Mouse (Mus musculus): ENCODE measurements around the gene Cacna1c.

Gene Cacna1c

DNA sequence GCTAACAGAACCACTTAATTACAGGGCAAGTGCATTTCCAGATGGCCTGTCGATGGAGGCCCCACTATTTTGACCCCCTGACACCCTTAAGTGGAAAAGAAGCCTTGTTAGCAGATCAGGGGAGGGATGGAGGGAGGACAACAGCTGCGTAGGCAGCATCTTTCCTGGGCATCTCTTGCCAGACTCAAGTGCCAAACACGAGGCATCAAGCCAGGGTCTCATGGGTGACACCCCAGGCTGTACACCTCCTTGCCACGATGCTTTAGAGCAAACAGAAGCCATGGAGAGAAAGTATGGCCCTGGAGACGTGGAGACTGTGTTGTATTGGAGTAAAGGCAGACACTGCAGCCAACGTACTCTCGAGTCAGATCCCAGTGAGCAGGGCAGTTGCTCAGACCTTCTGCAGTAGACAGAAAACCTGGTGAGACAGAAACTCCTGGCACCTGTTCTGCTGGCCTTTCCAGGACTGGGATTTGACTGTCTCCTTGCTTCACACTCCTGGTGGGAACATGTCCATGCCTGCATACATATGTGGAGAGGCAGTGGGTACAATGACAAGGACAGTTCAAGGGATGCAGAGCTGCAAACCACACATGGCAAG lies 325.9 kb downstream of the Cacna1c start:
- no peaks in the 10 kb centered on the region for H3K36me3 ChIP-seq (ENCODE audit: insufficient read depth, low read length)
- 0 out of 2 replicates have a peak, but pooled peaks cover 3% of the 10 kb centered on the region for H3K9me3 ChIP-seq (ENCODE audit: low read length)
- no peaks in the 10 kb centered on the region for H3K27me3 ChIP-seq (ENCODE audit: insufficient read depth, low read length)
- TF ChIP-seq NANOG (IDR thresholded peaks at IDR 0.05; ENCODE audit: borderline replicate concordance, low read length) (no peak), CTCF (conservative IDR thresholded peaks at IDR 0.05; ENCODE audit: low read length) (no peak), POU5F1 (IDR thresholded peaks at IDR 0.05; ENCODE audit: borderline replicate concordance, low read length) (no peak)
- no peaks in the 10 kb centered on the region for H3K4me1 ChIP-seq (replicated peaks; ENCODE audit: low read depth, low read length)
- H3K4me3 ChIP-seq (replicated peaks; ENCODE audit: low read length): no peak overlapping the region

DNA sequence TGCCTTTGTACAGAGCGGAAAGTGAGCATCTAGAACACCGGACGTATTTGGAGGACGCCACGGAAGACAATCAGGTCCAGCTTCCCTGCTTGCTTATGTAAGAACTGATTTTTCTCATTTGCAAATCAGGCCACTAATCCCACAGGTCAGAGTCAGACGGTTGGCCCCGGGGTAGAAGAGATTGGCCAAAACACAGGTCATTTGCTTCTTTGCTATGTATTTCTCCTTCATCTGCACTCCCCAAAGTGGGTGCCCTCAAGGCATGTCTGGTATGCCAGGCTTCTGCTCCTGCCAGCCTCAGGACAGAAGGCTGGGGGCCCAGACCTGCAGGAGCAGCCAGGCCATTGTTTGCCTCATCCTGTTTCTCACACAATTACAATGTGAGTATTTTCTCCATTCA lies 328.8 kb downstream of the Cacna1c start:
- Histone ChIP-seq H3K36me3 (ENCODE audit: insufficient read depth, low read length) (no peaks in the 10 kb centered on the region), H3K4me3 (replicated peaks; ENCODE audit: low read length) (no peak overlapping the region), H3K9me3 (ENCODE audit: low read length) (peaks cover 19% of the 10 kb centered on the region), H3K27me3 (ENCODE audit: insufficient read depth, low read length) (no peaks in the 10 kb centered on the region), H3K4me1 (replicated peaks; ENCODE audit: low read depth, low read length) (no peaks in the 10 kb centered on the region)
- no peak for TF ChIP-seq NANOG (IDR thresholded peaks at IDR 0.05; ENCODE audit: borderline replicate concordance, low read length)
- TF ChIP-seq CTCF (conservative IDR thresholded peaks at IDR 0.05; ENCODE audit: low read length): no peak
- no peak for TF ChIP-seq POU5F1 (IDR thresholded peaks at IDR 0.05; ENCODE audit: borderline replicate concordance, low read length)

DNA sequence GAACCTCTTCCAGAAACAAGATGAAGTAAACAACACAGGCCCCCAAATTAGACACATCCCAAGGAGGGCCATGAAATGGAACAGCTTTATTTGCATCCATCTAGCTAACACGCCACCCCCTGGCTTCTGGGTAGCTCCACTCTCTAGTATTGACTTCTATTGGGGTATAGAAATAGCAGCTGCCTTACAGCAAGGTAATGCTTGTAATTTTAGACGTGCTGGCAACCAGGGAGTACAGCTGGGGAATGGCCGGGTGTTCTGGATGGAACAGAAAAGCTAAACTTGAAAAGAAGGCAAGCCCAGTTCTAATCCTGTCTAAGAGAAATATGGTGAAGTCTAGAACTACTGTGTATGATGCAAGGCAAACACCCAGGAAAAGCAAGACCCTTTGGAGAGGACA lies 329.3 kb downstream of the Cacna1c start:
- Histone ChIP-seq H3K36me3 (ENCODE audit: insufficient read depth, low read length) (no peaks in the 10 kb centered on the region), H3K27me3 (ENCODE audit: insufficient read depth, low read length) (no peaks in the 10 kb centered on the region), H3K4me1 (replicated peaks; ENCODE audit: low read depth, low read length) (0 out of 2 replicates have a peak, but pooled peaks cover 3% of the 10 kb centered on the region), H3K9me3 (ENCODE audit: low read length) (peaks cover 24% of the 10 kb centered on the region), H3K4me3 (replicated peaks; ENCODE audit: low read length) (no peak overlapping the region)
- TF ChIP-seq CTCF (conservative IDR thresholded peaks at IDR 0.05; ENCODE audit: low read length): no peak
- TF ChIP-seq NANOG (IDR thresholded peaks at IDR 0.05; ENCODE audit: borderline replicate concordance, low read length): no peak
- TF ChIP-seq POU5F1 (IDR thresholded peaks at IDR 0.05; ENCODE audit: borderline replicate concordance, low read length): no peak

DNA sequence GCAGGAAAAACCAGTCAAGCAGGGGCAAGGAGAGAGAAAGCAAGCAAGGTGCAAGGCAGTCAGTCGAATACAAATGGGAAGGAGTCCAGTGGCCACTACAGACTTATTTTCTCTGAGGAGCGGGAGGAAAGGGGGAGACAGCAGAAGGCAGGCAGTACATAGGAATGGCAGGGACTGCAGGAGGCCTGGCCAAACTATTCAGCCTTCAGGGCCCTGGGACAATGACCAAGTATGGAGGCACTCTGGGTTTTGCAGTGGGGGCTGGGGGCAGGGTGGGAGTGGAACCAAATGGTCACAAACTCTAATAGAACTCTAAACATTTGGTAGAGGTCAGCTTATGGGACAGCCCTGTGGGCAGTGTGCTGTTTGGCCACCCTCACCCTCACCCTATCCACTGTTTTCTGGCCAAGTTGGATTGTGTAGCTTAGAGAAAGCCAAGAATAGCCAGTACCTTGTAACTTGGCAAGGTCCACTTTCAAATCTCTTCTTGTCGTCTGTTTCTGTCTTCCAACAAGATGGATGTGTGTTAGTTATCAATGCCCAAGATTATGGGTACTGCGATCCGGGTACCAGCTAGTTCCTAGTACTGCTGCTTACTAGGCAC lies 330.3 kb downstream of the Cacna1c start:
- Histone ChIP-seq H3K4me1 (replicated peaks; ENCODE audit: low read depth, low read length) (0 out of 2 replicates have a peak, but pooled peaks cover 4% of the 10 kb centered on the region), H3K36me3 (ENCODE audit: insufficient read depth, low read length) (no peaks in the 10 kb centered on the region)
- TF ChIP-seq POU5F1 (IDR thresholded peaks at IDR 0.05; ENCODE audit: borderline replicate concordance, low read length) (no peak), CTCF (conservative IDR thresholded peaks at IDR 0.05; ENCODE audit: low read length) (no peak), NANOG (IDR thresholded peaks at IDR 0.05; ENCODE audit: borderline replicate concordance, low read length) (no peak)

DNA sequence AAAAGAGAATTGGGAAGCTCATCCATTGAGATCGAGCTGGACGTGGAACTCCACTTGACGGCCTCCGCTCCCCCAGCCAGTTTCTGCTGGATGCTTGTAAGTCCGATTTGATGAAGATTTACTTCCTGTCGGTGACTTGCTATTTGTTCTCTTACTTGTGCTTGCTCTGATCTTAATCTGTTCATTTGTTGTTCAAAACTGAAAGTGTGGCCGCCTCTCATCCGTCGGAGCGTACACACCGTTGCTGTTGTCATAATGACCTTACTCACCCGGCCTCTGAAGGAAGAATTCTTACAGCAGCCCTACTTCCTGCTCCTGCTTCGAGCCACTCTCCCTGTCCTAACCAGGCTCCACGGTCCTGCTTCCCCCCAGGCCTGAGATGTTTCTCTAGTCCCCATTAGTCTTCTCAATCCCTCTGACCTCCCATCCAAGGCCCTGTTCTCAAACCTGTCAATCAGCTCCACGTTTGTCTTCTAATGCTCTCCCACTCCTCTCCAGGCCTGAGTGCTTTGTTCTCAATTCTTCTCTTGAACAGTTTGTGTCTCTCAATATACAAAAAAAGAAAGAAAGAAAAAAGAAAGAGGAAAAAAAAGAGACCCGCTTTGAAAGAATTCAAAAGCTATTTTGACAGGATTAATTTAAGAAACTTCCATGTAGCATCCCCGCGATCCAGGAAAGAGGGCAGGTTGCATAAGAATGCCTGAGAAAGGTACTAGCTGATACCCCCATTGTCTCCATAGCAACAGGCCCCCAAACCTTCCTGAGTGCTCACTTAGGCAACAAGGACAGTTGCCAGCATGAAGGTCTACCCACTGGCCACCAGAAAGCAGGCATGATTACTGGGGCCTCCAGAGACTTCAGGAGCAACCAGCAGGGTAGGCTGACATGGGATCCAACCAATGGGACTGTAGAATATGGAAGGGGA lies 331.3 kb downstream of the Cacna1c start:
- peaks cover 34% of the 10 kb centered on the region for H3K9me3 ChIP-seq (ENCODE audit: low read length)
- H3K27me3 ChIP-seq (ENCODE audit: insufficient read depth, low read length): peaks cover 6% of the 10 kb centered on the region; the same call in 1 of the 2 replicates
- 0 out of 2 replicates have a peak, but pooled peaks cover 4% of the 10 kb centered on the region for H3K4me1 ChIP-seq (replicated peaks; ENCODE audit: low read depth, low read length)
- no peak overlapping the region for H3K4me3 ChIP-seq (replicated peaks; ENCODE audit: low read length)
- TF ChIP-seq NANOG (IDR thresholded peaks at IDR 0.05; ENCODE audit: borderline replicate concordance, low read length) (no peak), CTCF (conservative IDR thresholded peaks at IDR 0.05; ENCODE audit: low read length) (no peak), POU5F1 (IDR thresholded peaks at IDR 0.05; ENCODE audit: borderline replicate concordance, low read length) (no peak)
- H3K36me3 ChIP-seq (ENCODE audit: insufficient read depth, low read length): no peaks in the 10 kb centered on the region

More for the DNA sequence above, 330.3 kb downstream of the Cacna1c start:
- no peak overlapping the region for H3K4me3 ChIP-seq (replicated peaks; ENCODE audit: low read length)
- H3K9me3 ChIP-seq (ENCODE audit: low read length): peaks cover 32% of the 10 kb centered on the region
- H3K27me3 ChIP-seq (ENCODE audit: insufficient read depth, low read length): no peaks in the 10 kb centered on the region

DNA sequence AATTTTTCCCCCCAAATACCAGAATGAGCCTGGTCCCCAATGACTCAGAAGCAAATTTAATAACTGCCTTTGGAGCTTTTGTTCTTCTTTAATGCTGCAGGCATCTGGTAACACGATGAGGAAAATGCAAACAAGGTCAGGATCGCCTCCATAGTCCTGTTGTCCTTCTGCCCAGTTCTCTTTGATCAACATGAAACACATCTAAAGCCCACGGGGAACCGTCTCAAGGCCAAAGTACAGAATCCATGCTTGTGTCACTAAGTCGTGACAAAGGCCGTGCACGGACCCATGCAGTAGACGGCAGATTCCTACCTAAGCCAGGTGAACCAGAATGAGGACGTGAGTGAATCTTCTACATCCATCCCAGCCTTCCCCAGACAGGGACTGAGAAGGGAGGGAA lies 333.5 kb downstream of the Cacna1c start:
- Histone ChIP-seq H3K27me3 (ENCODE audit: insufficient read depth, low read length) (peaks cover 8% of the 10 kb centered on the region; the same call in 1 of the 2 replicates), H3K9me3 (ENCODE audit: low read length) (peaks cover 32% of the 10 kb centered on the region), H3K36me3 (ENCODE audit: insufficient read depth, low read length) (no peaks in the 10 kb centered on the region), H3K4me3 (replicated peaks; ENCODE audit: low read length) (no peak overlapping the region), H3K4me1 (replicated peaks; ENCODE audit: low read depth, low read length) (0 out of 2 replicates have a peak, but pooled peaks cover 4% of the 10 kb centered on the region)
- TF ChIP-seq CTCF (conservative IDR thresholded peaks at IDR 0.05; ENCODE audit: low read length): no peak
- no peak for TF ChIP-seq POU5F1 (IDR thresholded peaks at IDR 0.05; ENCODE audit: borderline replicate concordance, low read length)
- no peak for TF ChIP-seq NANOG (IDR thresholded peaks at IDR 0.05; ENCODE audit: borderline replicate concordance, low read length)

DNA sequence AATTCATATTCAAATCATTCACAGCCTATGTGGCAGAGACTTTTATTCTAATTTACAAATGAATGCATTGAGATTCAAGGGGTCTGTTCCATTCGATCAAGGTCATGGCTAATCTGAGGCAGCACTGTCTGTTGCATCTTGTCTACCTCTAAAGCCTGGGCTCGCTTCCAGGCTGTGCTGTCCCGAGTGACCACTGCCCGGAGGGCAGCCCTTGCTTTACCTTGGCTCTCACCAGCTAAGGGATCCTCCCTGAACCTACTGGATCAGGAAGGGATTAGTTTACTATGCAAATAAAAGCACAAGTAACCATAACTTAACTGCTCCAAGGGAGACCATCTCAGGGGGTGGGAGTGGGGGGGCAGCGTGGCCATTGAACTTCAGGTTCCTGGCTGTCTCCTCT lies 334.1 kb downstream of the Cacna1c start:
- Histone ChIP-seq H3K9me3 (ENCODE audit: low read length) (peaks cover 31% of the 10 kb centered on the region), H3K4me3 (replicated peaks; ENCODE audit: low read length) (no peak overlapping the region), H3K27me3 (ENCODE audit: insufficient read depth, low read length) (peaks cover 8% of the 10 kb centered on the region; the same call in 1 of the 2 replicates), H3K36me3 (ENCODE audit: insufficient read depth, low read length) (no peaks in the 10 kb centered on the region), H3K4me1 (replicated peaks; ENCODE audit: low read depth, low read length) (0 out of 2 replicates have a peak, but pooled peaks cover 4% of the 10 kb centered on the region)
- TF ChIP-seq POU5F1 (IDR thresholded peaks at IDR 0.05; ENCODE audit: borderline replicate concordance, low read length) (no peak), NANOG (IDR thresholded peaks at IDR 0.05; ENCODE audit: borderline replicate concordance, low read length) (no peak), CTCF (conservative IDR thresholded peaks at IDR 0.05; ENCODE audit: low read length) (no peak)

DNA sequence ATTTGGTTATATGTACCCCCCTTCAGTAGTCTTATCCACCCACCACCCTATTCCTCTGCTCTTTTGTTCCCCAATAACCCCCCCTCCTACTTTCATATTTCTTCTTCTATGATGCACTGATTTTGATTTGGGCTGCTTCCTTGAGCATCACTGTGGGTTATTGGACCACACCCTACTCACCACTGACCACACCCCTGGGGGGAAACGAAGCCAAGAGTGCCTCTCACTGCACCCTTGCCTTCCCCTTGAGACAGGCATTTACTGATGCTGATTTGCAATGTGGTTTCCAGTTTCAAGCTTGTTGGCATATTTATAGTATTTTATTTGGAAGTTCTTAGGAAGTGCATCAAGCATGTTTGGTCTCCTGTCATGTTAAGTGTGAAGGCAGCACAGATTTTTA lies 337.8 kb downstream of the Cacna1c start:
- H3K27me3 ChIP-seq (ENCODE audit: insufficient read depth, low read length): peaks cover 8% of the 10 kb centered on the region; the same call in 1 of the 2 replicates
- no peak for TF ChIP-seq POU5F1 (IDR thresholded peaks at IDR 0.05; ENCODE audit: borderline replicate concordance, low read length)
- TF ChIP-seq NANOG (IDR thresholded peaks at IDR 0.05; ENCODE audit: borderline replicate concordance, low read length): no peak
- TF ChIP-seq CTCF (conservative IDR thresholded peaks at IDR 0.05; ENCODE audit: low read length): no peak
- no peak overlapping the region for H3K4me3 ChIP-seq (replicated peaks; ENCODE audit: low read length)
- H3K4me1 ChIP-seq (replicated peaks; ENCODE audit: low read depth, low read length): 0 out of 2 replicates have a peak, but pooled peaks cover 4% of the 10 kb centered on the region
- H3K9me3 ChIP-seq (ENCODE audit: low read length): peaks cover 20% of the 10 kb centered on the region
- H3K36me3 ChIP-seq (ENCODE audit: insufficient read depth, low read length): no peaks in the 10 kb centered on the region
